In genomic region chr13:114855573-114856268, GRCm38 (mm10) we compare ENCODE assay signal across 8 mouse cellular contexts. TPM values are rescaled to one million over a fixed set of nuclear protein-coding genes. Genes with fewer than 3 reads are reported as not detected.
A peak's percentile ranks its signal among the peaks of the same experiment; 100 is the strongest.
DNase-seq lines count a peak whose midpoint lies in the region; ATAC-seq and TF ChIP-seq lines count a peak whose summit lies in the region.

No protein-coding gene starts in this region.

- H3K4me3 ChIP-seq in lung, embryonic 15.5 days: no peak overlapping the region
- no peak overlapping the region for H3K4me3 ChIP-seq in embryonic facial prominence, embryonic 14.5 days (ENCODE audit: low read depth, low read length)
- no peak overlapping the region for H3K4me3 ChIP-seq in midbrain, postnatal 0 days (ENCODE audit: low read depth, low read length)

- peak overlapping the region; percentile 30; the same call in 1 of the 2 replicates for H3K4me2 ChIP-seq in lung, embryonic 15.5 days
- H3K4me2 ChIP-seq in embryonic facial prominence, embryonic 14.5 days (ENCODE audit: low read depth, low read length): peak overlapping the region; percentile 27
- H3K4me2 ChIP-seq in midbrain, postnatal 0 days (ENCODE audit: low read depth, low read length, poor library complexity, severe bottlenecking): peak overlapping the region; percentile 21

- H3K9ac ChIP-seq in lung, embryonic 15.5 days: no peak overlapping the region
- H3K9ac ChIP-seq in embryonic facial prominence, embryonic 14.5 days (ENCODE audit: low read depth, low read length): peak overlapping the region; percentile 30; the same call in 1 of the 2 replicates
- no peak overlapping the region for H3K9ac ChIP-seq in midbrain, postnatal 0 days (replicated peaks; ENCODE audit: low read length, poor library complexity, severe bottlenecking)

- peaks cover 4% of the 10 kb centered on the region; the same call in 1 of the 2 replicates for H3K4me1 ChIP-seq in lung, embryonic 15.5 days
- no peaks in the 10 kb centered on the region for H3K4me1 ChIP-seq in embryonic facial prominence, embryonic 14.5 days (ENCODE audit: control insufficient read depth, insufficient read depth, low read length)
- no peaks in the 10 kb centered on the region for H3K4me1 ChIP-seq in midbrain, postnatal 0 days (ENCODE audit: insufficient read depth, low read length)

- 0 out of 2 replicates have a peak, but pooled peaks have one; percentile 44 for ATAC-seq in lung, embryonic 15.5 days (ENCODE audit: borderline replicate concordance, extremely low read depth, low FRiP score, low TSS enrichment)
- peak; percentile 50; the same call in 1 of the 2 replicates for ATAC-seq in embryonic facial prominence, embryonic 14.5 days (ENCODE audit: low read depth)
- ATAC-seq in midbrain, postnatal 0 days (ENCODE audit: low FRiP score): no peak
- no peak for ATAC-seq in inflammation-experienced regulatory T-cells, adult 6 months

- no peak for DNase-seq in lung, postnatal 10 days
- peak; percentile 31 for DNase-seq in embryonic facial prominence, embryonic 14.5 days (ENCODE audit: low spot score)
- DNase-seq in heart, postnatal 10 days: peak; percentile 41 to 42
- no peak for DNase-seq in midbrain, postnatal 0 days (ENCODE audit: low spot score)
- DNase-seq in thymus, adult 18-20 months: no peak
- no peak for DNase-seq in spleen, postnatal 14 days (ENCODE audit: low spot score in 2 of 2)

- TF ChIP-seq CTCF in midbrain, postnatal 0 days (IDR thresholded peaks at IDR 0.05): no peak

- H3K27ac ChIP-seq in lung, embryonic 15.5 days: peak overlapping the region; percentile 72
- H3K27ac ChIP-seq in embryonic facial prominence, embryonic 14.5 days (replicated peaks; ENCODE audit: low read depth, low read length): no peak overlapping the region
- H3K27ac ChIP-seq in midbrain, postnatal 0 days (ENCODE audit: low read depth, low read length): no peak overlapping the region

- H3K27me3 ChIP-seq in lung, embryonic 15.5 days: no peaks in the 10 kb centered on the region
- H3K27me3 ChIP-seq in embryonic facial prominence, embryonic 14.5 days (replicated peaks; ENCODE audit: control insufficient read depth, insufficient read depth, low read length): no peaks in the 10 kb centered on the region
- no peaks in the 10 kb centered on the region for H3K27me3 ChIP-seq in midbrain, postnatal 0 days (ENCODE audit: insufficient read depth, low read length)

- intact Hi-C loops in heart, postnatal 10 days (cut with DNase I): no loop called here

- no peaks in the 10 kb centered on the region for H3K9me3 ChIP-seq in lung, embryonic 15.5 days
- no peaks in the 10 kb centered on the region for H3K9me3 ChIP-seq in embryonic facial prominence, embryonic 14.5 days (ENCODE audit: control insufficient read depth, low read length)
- no peaks in the 10 kb centered on the region for H3K9me3 ChIP-seq in midbrain, postnatal 0 days (ENCODE audit: low read length)

- 21% methylated on average over 15 of the region's 15 CpGs for WGBS in lung, embryonic 15.5 days
- WGBS in embryonic facial prominence, embryonic 14.5 days: 23% methylated on average over 15 of the region's 15 CpGs
- WGBS in midbrain, postnatal 0 days: 20% methylated on average over 15 of the region's 15 CpGs

- H3K36me3 ChIP-seq in lung, embryonic 15.5 days: 0 out of 2 replicates have a peak, but pooled peaks cover 3% of the 10 kb centered on the region
- H3K36me3 ChIP-seq in embryonic facial prominence, embryonic 14.5 days (ENCODE audit: control insufficient read depth, insufficient read depth, low read length): no peaks in the 10 kb centered on the region
- no peaks in the 10 kb centered on the region for H3K36me3 ChIP-seq in midbrain, postnatal 0 days (ENCODE audit: insufficient read depth, low read length)

RNA-seq across cellular contexts. Expression of gene Mocs2, which starts 37.7 kb away (rescaled TPM):
- polyA plus RNA-seq in lung, embryonic 15.5 days (2015; fragmentation: Nextera tagmentation; extraction: Ambion mirVana): 79.4 and 83.0 TPM in 2 replicates
- 100.0 and 104 TPM in 2 replicates for polyA plus RNA-seq in embryonic facial prominence, embryonic 14.5 days (2014; fragmentation: Nextera tagmentation; extraction: Ambion mirVana)
- 10 to 100 TPM; 67.5 to 72.7 TPM for total RNA-seq in heart, postnatal 10 days (2021)
- 55.5 and 62.9 TPM in 2 replicates for total RNA-seq in midbrain, postnatal 0 days (2014; rRNA removed)
- 129 TPM in 2 replicates for polyA plus RNA-seq in midbrain, postnatal 0 days (2015; fragmentation: Nextera tagmentation; extraction: Ambion mirVana)
- polyA plus RNA-seq in inflammation-experienced regulatory T-cells, adult 6 months (2017; shearing (Covaris generic)): 10 to 100 TPM; 44.0 to 53.5 (median 46.1) TPM

Comparison
In these comparisons a context has a peak if more than half of its experiments do, and no peak if none do; other contexts are left out.
1. ATAC-seq: peak in lung, embryonic 15.5 days (single experiment) and embryonic facial prominence, embryonic 14.5 days (single experiment); none in midbrain, postnatal 0 days (single experiment) and inflammation-experienced regulatory T-cells, adult 6 months (single experiment).
2. DNase-seq: peak in embryonic facial prominence, embryonic 14.5 days (single experiment) and heart, postnatal 10 days (2 of 2); none in lung, postnatal 10 days (single experiment), midbrain, postnatal 0 days (single experiment), thymus, adult 18-20 months (0 of 2) and spleen, postnatal 14 days (0 of 2).
3. Peak in every context shown above with its lines, with median percentiles within 50 percentile points of each other: H3K4me2 ChIP-seq.